Mouse (Mus musculus) large intestine, adult 2 months (tissue): ENCODE measurements around the gene Tmem119. TPM values are rescaled to one million over a fixed set of nuclear protein-coding genes. Genes with fewer than 3 reads are reported as not detected.
"Not testable (repeated sequence)": the region's sequence is repeated elsewhere in the genome, so short reads cannot be mapped to it uniquely, and the experiment has no call there.

Experiments
- DNase-seq: peaks from one replicate; pipeline ENCODE4 v3.0.0-alpha.2; 2012; ENCODE audit warnings: low read depth, low spot score
- WGBS: fragments of 180-500 bp; shearing (Covaris S2); methylation state at CpG from one replicate; pipeline ENCODE4 v1.1.7; 2018; 5-methylcytosine and 5-hydroxymethylcytosine counted together
- polyA plus RNA-seq: library from polyadenylated mRNA; depleted of rRNA; stranded (reverse); fragments of >200 nt; gene quantifications from 2 replicates; pipeline ENCODE4 v1.2.3, GENCODE M21; 2012

Gene Tmem119
- polyA plus RNA-seq, 1 experiment = 14.5 TPM

DNA sequence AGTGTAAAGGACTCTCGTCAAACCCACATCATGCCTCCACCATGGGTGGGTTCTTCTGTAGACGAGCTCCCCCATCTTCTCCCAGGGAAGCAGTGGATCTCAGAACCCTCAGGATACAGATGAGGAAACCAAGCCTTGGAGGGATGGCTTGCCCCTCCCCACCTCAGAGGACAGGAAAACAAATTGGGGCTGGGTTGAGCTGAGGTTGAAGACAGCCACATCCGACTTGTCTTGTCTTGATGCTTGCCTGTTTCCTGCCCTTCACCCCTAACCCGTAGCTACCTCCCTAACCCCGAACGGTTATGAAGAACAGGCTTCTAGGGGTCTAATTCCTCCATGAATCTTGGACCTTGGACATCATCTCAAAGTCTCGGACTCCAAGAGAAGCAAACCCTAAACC is 25.2 kb upstream of the Tmem119 start:
- 59% methylated on average over 7 of the region's 7 CpGs for WGBS
- no peak for DNase-seq

- WGBS = 79% methylated on average over 4 of the region's 4 CpGs
- DNase-seq = no peak
These were observed 23.9 kb upstream of the Tmem119 start for GRCm38 (mm10) chr5:113824228-113824627.

GRCm38 (mm10) chr5:113818572-113818971 is 18.3 kb upstream of the Tmem119 start:
- WGBS = 67% methylated on average over 14 of the region's 14 CpGs

DNA sequence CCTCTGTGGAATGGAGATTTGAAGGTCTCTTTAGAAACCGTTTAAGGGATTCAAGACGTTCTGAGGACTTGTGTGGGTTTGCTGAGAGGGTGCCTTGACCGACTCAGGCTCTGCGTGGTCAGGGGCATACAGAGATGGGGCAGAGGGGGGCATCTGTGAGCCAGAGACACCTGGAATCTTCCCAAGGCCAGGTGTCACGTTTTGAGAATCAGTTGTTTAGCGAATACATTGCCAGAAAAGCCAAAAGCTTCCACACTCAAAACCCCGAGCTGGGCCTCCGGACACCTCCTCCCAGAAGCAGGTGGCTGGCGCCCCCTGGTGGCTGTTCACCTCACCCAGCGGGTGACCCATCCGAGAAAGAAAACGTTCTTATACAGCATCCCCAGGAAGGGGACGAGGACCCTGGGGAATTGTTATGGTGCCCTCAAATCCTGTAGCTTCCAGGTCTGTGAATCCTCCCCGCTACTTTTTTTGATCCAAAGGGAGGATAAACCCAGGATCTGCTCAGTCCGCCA is 15.4 kb upstream of the Tmem119 start:
- 17% methylated on average over 15 of the region's 15 CpGs for WGBS
- peak; percentile 25 for DNase-seq

More at GRCm38 (mm10) chr5:113818572-113818971, 18.3 kb upstream of the Tmem119 start:
- no peak for DNase-seq

- WGBS = 58% methylated on average over 11 of the region's 11 CpGs
- no peak for DNase-seq
These were observed 14.7 kb upstream of the Tmem119 start for GRCm38 (mm10) chr5:113815041-113815389.

- WGBS = 38% methylated on average over 27 of the region's 27 CpGs
These were observed 14.1 kb upstream of the Tmem119 start for GRCm38 (mm10) chr5:113814111-113815040.

GRCm38 (mm10) chr5:113813608-113814007 is 13.3 kb upstream of the Tmem119 start:
- DNase-seq = no peak
- WGBS = 24% methylated on average over 9 of the region's 9 CpGs

More at GRCm38 (mm10) chr5:113814111-113815040, 14.1 kb upstream of the Tmem119 start:
- DNase-seq = no peak

DNA sequence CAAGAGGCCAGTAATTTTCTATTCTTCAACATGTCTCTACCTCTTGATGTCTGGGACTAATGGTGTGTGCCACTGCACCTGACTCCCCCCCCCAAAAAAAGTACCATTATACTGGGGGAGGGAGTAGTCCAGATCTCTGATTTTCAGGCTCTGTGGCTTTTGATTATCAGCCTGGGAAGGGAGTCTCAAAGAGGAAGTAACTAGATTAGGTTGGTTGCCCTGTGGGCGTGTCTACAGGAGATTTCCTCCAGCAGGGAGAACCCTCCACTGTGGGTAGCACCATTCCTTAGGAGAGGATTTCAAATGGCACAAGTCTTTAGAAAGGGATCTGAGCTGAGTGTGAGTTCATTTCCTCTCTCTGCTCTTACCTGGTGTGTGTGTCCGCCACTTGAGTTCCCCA is 12.3 kb upstream of the Tmem119 start:
- 82% methylated on average over 2 of the region's 2 CpGs for WGBS
- DNase-seq = no peak

- 20% methylated on average over 11 of the region's 12 CpGs for WGBS
- not testable (repeated sequence) for DNase-seq
These were observed 11.6 kb upstream of the Tmem119 start for GRCm38 (mm10) chr5:113811824-113812420.

- DNase-seq = no peak
- 94% methylated on average over 4 of the region's 4 CpGs for WGBS
These were observed 9.8 kb upstream of the Tmem119 start for GRCm38 (mm10) chr5:113810111-113810510.

DNA sequence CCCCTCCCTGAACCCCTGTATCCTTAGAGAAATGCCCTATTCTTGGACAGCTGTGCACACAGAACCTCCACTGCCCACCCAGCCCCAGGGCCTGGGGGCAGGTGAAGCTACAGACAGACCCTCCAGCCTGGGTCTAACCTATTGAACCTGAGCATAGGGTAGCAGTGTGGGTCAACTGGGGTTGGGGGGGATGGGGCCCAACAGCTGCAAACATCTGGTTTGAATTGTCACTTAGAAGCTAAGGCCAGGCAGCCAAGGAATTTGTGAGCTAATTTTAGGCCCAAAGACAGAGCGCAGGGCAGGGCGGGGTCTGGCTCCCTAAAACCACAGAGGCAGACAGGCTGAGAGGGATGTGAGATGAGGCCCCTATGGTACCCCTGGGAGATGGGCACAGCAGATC is 7.9 kb upstream of the Tmem119 start:
- DNase-seq = no peak
- 72% methylated on average over 2 of the region's 2 CpGs for WGBS

- DNase-seq = no peak
- WGBS = 60% methylated on average over 9 of the region's 9 CpGs
These were observed 7.4 kb upstream of the Tmem119 start for GRCm38 (mm10) chr5:113807712-113808111.

DNA sequence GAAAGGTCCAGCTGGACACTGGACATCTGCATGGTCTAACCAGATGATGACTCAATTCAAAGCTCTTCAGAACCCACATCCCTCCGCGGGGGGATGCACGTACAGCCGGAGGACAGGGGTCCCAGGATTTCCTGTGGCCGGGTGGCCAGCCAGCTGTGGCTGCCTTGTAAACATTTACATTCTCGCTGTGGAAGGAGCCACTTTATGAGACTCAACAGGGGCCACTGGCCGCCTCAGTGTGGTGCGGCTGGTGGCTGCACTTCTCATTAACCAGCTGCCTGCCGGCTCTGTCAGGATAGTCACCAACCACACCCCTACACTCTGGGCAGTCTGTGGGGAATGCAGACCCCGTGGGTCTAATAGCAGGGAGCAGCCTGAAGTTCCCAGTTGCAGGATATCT is 6.1 kb upstream of the Tmem119 start:
- WGBS = 15% methylated on average over 10 of the region's 10 CpGs
- DNase-seq = no peak

GRCm38 (mm10) chr5:113805301-113805700 is 5.0 kb upstream of the Tmem119 start:
- DNase-seq = no peak
- 72% methylated on average over 9 of the region's 9 CpGs for WGBS

GRCm38 (mm10) chr5:113804395-113804966 is 4.2 kb upstream of the Tmem119 start:
- WGBS = 35% methylated on average over 7 of the region's 7 CpGs
- no peak for DNase-seq

DNA sequence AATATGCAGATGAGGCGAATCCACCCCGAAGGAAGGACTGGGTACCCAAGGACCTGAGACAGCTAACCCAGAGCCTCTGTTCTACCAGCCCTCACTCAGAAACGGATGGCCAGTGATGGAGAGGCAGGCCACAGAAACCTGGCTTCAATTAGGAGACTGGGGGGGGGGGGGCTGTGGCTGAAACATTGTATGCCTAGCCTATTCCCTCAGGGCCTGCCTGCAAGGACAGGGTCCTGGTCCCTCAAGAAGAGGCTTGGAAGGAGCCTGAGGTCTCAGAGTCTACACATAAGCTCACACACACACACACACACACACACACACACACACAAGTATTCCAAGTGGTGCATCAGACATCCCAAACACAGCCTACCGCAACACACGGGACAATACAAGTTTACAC is 625 bp downstream of the Tmem119 start:
- WGBS = 42% methylated on average over 5 of the region's 5 CpGs

GRCm38 (mm10) chr5:113798525-113798924 is 1.8 kb downstream of the Tmem119 start:
- DNase-seq = no peak
- 63% methylated on average over 9 of the region's 9 CpGs for WGBS

More for the DNA sequence above, 625 bp downstream of the Tmem119 start:
- no peak for DNase-seq

GRCm38 (mm10) chr5:113797149-113797882 is 3.0 kb downstream of the Tmem119 start:
- DNase-seq = no peak
- WGBS = 24% methylated on average over 19 of the region's 19 CpGs

DNA sequence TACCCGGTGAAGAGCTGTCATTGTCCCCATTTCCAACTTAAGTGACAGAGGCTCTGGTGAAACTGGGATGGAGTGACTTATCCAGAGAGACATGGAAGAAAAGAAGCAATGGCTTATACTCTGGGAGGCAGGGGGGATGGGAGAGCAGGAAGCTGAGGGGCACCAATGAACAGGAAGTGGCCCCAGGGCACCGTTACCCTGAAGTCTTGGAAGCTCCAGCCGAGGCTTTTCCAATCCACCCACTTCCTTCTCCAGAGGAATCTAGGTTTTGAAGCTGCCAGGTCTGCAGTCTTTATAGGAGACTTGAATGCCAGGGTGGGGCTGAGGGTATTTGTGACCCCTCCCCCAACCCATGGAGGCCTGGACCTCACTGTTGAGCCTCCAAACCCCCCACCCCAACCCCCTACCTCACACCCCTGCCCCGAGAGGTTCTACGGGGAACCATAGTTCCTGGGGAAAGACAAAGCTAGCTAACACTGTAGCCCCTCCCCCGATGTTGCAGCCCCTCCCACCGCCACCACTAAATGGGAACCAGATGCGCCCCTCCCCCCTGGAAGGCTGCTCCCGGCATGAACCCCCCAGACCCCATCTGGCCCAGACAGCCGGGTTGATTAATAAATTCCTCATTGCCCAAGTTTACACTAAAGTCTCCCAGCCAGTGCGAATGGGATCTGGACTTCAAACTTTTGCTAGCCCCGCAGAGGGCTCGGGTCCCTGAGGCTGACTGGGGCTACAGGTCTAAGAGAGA is 3.7 kb downstream of the Tmem119 start:
- 8% methylated on average over 13 of the region's 13 CpGs for whole genome bisulfite sequencing
- no peak for DNase-seq
